ENCODE assay signal across 17 mouse cellular contexts in the genomic region with DNA sequence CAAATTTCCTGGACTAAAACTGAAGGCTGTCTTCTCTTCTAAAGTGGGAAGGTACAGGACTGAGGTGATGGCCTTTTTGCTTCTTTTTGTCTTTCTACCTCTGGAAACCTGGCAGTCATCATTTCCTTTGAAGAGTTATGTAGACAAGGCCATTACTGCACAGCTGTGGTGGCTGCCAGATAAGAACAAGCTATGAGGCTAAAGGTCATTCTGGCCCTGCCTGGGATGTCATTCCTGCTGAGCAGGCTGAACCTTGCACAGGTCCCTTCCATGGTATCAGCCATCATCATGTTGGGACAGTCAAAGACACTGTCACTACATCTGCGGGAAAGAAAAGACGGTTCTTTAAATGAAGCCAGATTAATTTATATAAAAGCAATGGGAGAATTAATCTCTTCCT.
"Had no signal": no experiment of that assay in that cellular context is flagged by ENCODE, and none has a peak within 500 bp of the region (broad histone marks: within the 10 kb centered on the region; RNA-seq: fewer than 3 reads in every experiment).

No protein-coding gene starts in this region.

- ATAC-seq: liver, postnatal 0 days; lung, postnatal 0 days; midbrain, embryonic 13.5 days; midbrain, embryonic 15.5 days had no signal

- H3K4me2 ChIP-seq: lung, embryonic 15.5 days; midbrain, embryonic 11.5 days; midbrain, embryonic 13.5 days; midbrain, embryonic 15.5 days; neural tube, embryonic 12.5 days; stomach, embryonic 15.5 days had no signal

- H3K27ac ChIP-seq: lung, embryonic 15.5 days; macrophage; midbrain, embryonic 13.5 days; midbrain, embryonic 15.5 days; neural tube, embryonic 12.5 days; stomach, embryonic 15.5 days; stomach, postnatal 0 days had no signal

- H3K4me3 ChIP-seq: lung, embryonic 15.5 days; megakaryocyte, embryonic 14.5 days; midbrain, embryonic 13.5 days; midbrain, embryonic 15.5 days; neural tube, embryonic 12.5 days; stomach, embryonic 15.5 days had no signal

- H3K4me1 ChIP-seq: lung, embryonic 15.5 days; megakaryocyte, embryonic 14.5 days; midbrain, embryonic 13.5 days; midbrain, embryonic 15.5 days; neural tube, embryonic 12.5 days; stomach, embryonic 15.5 days had no signal

- H3K27me3 ChIP-seq: lung, embryonic 15.5 days; megakaryocyte, embryonic 14.5 days; midbrain, embryonic 13.5 days; midbrain, embryonic 15.5 days; neural tube, embryonic 12.5 days; stomach, embryonic 15.5 days had no signal

- H3K9me3 ChIP-seq: lung, embryonic 15.5 days; megakaryocyte, embryonic 14.5 days; midbrain, embryonic 13.5 days; midbrain, embryonic 15.5 days; neural tube, embryonic 12.5 days; stomach, embryonic 15.5 days had no signal

- H3K36me3 ChIP-seq: lung, embryonic 15.5 days; midbrain, embryonic 13.5 days; midbrain, embryonic 15.5 days; neural tube, embryonic 12.5 days; stomach, embryonic 15.5 days had no signal

- H3K9ac ChIP-seq: liver, postnatal 0 days; lung, embryonic 15.5 days; midbrain, embryonic 13.5 days; midbrain, embryonic 15.5 days; neural tube, embryonic 12.5 days; stomach, embryonic 15.5 days had no signal

- DNase-seq: liver, postnatal 0 days; lung, adult 2 months; lung, postnatal 14 days; lung, postnatal 36 days; right cerebral cortex, postnatal 14 days; thymus, adult 2 months; thymus, postnatal 25 days had no signal
